Mouse (Mus musculus) midbrain, embryonic 10.5 days (tissue): ENCODE results near the gene Def8. TPM values are rescaled to one million over a fixed set of nuclear protein-coding genes. Genes with fewer than 3 reads are reported as not detected.
"Not testable (repeated sequence)": the region's sequence is repeated elsewhere in the genome, so short reads cannot be mapped to it uniquely, and the experiment has no call there.

ENCODE experiments used
- DNase-seq: peaks from one replicate; pipeline ENCODE4 v3.0.0-alpha.2; 2017; ENCODE audit warnings: low spot score
- H3K27ac ChIP-seq: fragments of 300-500 bp; sonication (generic); replicated peaks from 2 replicates; pipeline ENCODE4 v1.5.1; 2016; ENCODE audit warnings: mild to moderate bottlenecking
- H3K27me3 ChIP-seq: fragments of 300-500 bp; sonication (generic); 2 replicates; pipeline ENCODE4 v1.6.1; 2016; ENCODE audit warnings: low read depth, mild to moderate bottlenecking; ENCODE audit not compliant: poor library complexity, severe bottlenecking
- H3K36me3 ChIP-seq: fragments of 300-500 bp; sonication (generic); 2 replicates; pipeline ENCODE4 v1.6.1; 2016; ENCODE audit warnings: mild to moderate bottlenecking, moderate library complexity
- H3K4me1 ChIP-seq: fragments of 300-500 bp; sonication (generic); 2 replicates; pipeline ENCODE4 v1.6.1; 2016
- H3K4me3 ChIP-seq: fragments of 300-500 bp; sonication (generic); 2 replicates; pipeline ENCODE4 v1.5.1; 2016; ENCODE audit warnings: mild to moderate bottlenecking, moderate library complexity
- H3K9me3 ChIP-seq: fragments of 300-500 bp; sonication (generic); replicated peaks from 2 replicates; pipeline ENCODE4 v1.6.1; 2016; ENCODE audit warnings: mild to moderate bottlenecking
- WGBS: fragments of 180-500 bp; shearing (Covaris S2); methylation state at CpG from one replicate; pipeline ENCODE4 v1.1.7; 2016; 5-methylcytosine and 5-hydroxymethylcytosine counted together
- polyA plus RNA-seq: library from polyadenylated mRNA; unstranded; fragments of >200 nt; fragmentation: Nextera tagmentation; extraction: Ambion mirVana; gene quantifications from 2 replicates; pipeline ENCODE4 v1.2.1, GENCODE M21; 2016

Def8 gene
- polyA plus RNA-seq, 1 experiment from 2014 or later = 42.1 TPM

DNA sequence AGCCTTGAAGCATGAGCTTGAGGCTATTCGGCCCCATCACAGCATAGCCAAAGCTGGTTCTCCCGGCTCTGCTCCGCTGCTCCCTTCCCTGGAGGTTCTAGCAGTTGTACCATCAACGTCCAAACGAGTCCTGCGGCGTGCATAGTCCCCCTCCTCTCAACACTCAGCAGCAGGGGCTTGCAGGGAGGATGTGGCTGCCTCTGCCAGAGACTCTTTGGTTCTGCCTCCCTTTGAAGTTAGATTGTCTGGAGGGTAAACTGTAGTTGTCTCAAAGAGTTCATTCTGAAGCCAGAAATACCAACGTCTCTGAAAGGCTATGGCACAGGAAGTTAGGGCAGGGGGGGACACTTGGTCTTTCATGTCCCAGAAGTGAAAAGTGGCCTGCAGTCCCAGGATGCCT, 18.8 kb upstream of the Def8 start:
- Histone ChIP-seq H3K36me3 (peaks cover 40% of the 10 kb centered on the region), H3K4me1 (peaks cover 34% of the 10 kb centered on the region), H3K27me3 (peaks cover 16% of the 10 kb centered on the region), H3K9me3 (no peaks in the 10 kb centered on the region), H3K4me3 (no peak overlapping the region), H3K27ac (0 out of 2 replicates have a peak overlapping the region, but pooled peaks have one; percentile 23)
- 57% methylated on average over 8 of the region's 8 CpGs for WGBS
- DNase-seq = no peak

- Histone ChIP-seq H3K27me3 (peaks cover 39% of the 10 kb centered on the region), H3K9me3 (no peaks in the 10 kb centered on the region), H3K4me3 (0 out of 2 replicates have a peak within 1 kb of the TSS, but pooled peaks have one; percentile 3), H3K27ac (peak within 1 kb of the TSS; percentile 58), H3K4me1 (peaks cover 56% of the 10 kb centered on the region), H3K36me3 (peaks cover 18% of the 10 kb centered on the region)
- 5% methylated on average over 4 of the region's 4 CpGs for WGBS
- DNase-seq = peak; percentile 77
Observed at GRCm38 (mm10) chr8:123406786-123407185, 16.5 kb upstream of the Def8 start, which contains the start of gene Mc1r. Gene Mc1r, plus strand, starts transcription at chr8:123407107.

DNA sequence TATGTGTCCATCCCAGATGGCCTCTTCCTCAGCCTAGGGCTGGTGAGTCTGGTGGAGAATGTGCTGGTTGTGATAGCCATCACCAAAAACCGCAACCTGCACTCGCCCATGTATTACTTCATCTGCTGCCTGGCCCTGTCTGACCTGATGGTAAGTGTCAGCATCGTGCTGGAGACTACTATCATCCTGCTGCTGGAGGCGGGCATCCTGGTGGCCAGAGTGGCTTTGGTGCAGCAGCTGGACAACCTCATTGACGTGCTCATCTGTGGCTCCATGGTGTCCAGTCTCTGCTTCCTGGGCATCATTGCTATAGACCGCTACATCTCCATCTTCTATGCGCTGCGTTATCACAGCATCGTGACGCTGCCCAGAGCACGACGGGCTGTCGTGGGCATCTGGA, 15.7 kb upstream of the Def8 start:
- H3K27me3 ChIP-seq = peaks cover 47% of the 10 kb centered on the region
- no peaks in the 10 kb centered on the region for H3K9me3 ChIP-seq
- no peak overlapping the region for H3K27ac ChIP-seq
- WGBS = 94% methylated on average over 13 of the region's 13 CpGs
- DNase-seq = no peak
- peaks cover 10% of the 10 kb centered on the region for H3K36me3 ChIP-seq
- H3K4me1 ChIP-seq = peaks cover 65% of the 10 kb centered on the region
- no peak overlapping the region for H3K4me3 ChIP-seq

DNA sequence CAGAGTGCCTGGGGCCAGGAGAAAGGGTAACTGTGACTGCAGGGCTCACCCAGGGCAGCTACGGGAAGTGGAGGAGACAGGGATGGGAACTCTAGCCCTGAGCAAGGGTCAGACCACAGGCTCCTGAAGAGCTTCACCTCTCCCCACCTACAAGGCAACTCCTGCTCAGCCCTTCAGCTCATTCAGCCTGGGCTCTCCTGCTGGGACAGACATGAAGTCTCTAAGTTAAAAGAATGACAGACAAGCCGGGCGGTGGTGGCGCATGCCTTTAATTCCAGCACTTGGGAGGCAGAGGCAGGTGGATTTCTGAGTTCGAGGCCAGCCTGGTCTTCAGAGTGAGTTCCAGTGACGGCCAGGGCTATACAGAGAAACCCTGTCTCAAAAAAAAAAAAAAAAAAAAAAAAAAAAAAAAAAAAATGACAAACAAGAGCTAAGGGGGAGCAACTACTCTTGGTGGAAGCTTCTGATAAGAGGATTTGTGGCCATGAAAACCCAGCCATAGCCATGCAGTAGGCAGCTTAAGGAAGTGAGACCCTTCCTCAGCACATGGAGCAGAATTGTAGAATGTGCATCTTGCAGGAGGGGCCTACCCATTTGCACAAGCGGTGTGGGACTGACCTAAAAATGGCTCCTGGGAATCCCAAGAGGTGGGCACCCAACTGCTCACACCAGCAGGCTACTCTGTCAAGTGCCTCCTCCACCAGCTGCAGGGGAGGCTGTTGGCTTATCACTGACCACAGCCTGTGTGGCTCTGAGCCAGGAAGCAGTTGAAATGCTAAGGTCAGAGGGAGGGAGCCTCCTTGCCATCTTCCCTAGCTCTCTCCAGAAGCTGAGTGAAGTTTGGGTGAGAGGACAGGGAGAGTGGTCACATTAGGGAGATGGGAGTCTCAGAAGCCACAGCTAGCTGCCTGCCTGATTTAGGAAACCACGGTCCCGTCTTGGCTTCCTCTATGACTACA, 14.5 kb upstream of the Def8 start:
- DNase-seq = no peak
- Histone ChIP-seq H3K27ac (peak overlapping the region; percentile 91; the same call in 1 of the 2 replicates), H3K9me3 (no peaks in the 10 kb centered on the region), H3K27me3 (peaks cover 60% of the 10 kb centered on the region), H3K4me3 (peak overlapping the region; percentile 73; the same call in 1 of the 2 replicates), H3K4me1 (peaks cover 77% of the 10 kb centered on the region), H3K36me3 (no peaks in the 10 kb centered on the region)
- 81% methylated on average over 9 of the region's 9 CpGs for WGBS

- H3K9me3 ChIP-seq = no peaks in the 10 kb centered on the region
- DNase-seq = peak; percentile 45
- peaks cover 64% of the 10 kb centered on the region for H3K27me3 ChIP-seq
- H3K4me1 ChIP-seq = peaks cover 74% of the 10 kb centered on the region
- H3K36me3 ChIP-seq = no peaks in the 10 kb centered on the region
- H3K27ac ChIP-seq = peak overlapping the region; percentile 91
- peak overlapping the region; percentile 73 for H3K4me3 ChIP-seq
- 53% methylated on average over 8 of the region's 8 CpGs for WGBS
Observed at GRCm38 (mm10) chr8:123410049-123410587, 13.2 kb upstream of the Def8 start.

- H3K27me3 ChIP-seq = peaks cover 64% of the 10 kb centered on the region
- DNase-seq = no peak
- no peaks in the 10 kb centered on the region for H3K9me3 ChIP-seq
- peak overlapping the region; percentile 73 for H3K4me3 ChIP-seq
- peak overlapping the region; percentile 91 for H3K27ac ChIP-seq
- H3K4me1 ChIP-seq = peaks cover 74% of the 10 kb centered on the region
- H3K36me3 ChIP-seq = no peaks in the 10 kb centered on the region
- 7% methylated on average over 11 of the region's 11 CpGs for WGBS
Observed at GRCm38 (mm10) chr8:123410788-123411187, 12.5 kb upstream of the Def8 start.

DNA sequence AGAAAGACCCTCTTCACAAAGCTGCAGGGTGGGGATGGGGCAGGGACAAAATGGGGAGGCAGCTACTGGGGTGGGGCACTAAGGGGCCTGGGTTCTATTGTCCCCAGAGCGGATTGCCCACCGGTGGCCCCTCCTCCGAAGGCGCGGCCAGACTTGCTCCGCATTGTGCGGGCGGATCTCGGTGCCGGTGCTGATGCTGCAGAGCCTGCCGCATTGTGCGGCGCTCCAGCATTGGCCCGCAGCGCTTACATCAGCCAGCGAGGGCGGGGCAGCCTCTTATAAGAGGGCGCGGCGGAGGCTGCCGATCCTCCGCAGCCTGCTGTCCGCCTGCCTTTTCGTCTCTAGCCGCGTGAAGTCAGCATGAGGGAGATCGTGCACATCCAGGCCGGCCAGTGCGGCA, 12.1 kb upstream of the Def8 start, which contains the start of gene Tubb3:
Gene Tubb3, plus strand, starts transcription at position 179 of the 400 bp plus-strand sequence.
- peaks cover 73% of the 10 kb centered on the region for H3K4me1 ChIP-seq
- no peaks in the 10 kb centered on the region for H3K9me3 ChIP-seq
- H3K36me3 ChIP-seq = no peaks in the 10 kb centered on the region
- H3K4me3 ChIP-seq = peak within 1 kb of the TSS; percentile 73
- WGBS = under 1% methylated on average over 29 of the region's 29 CpGs
- H3K27ac ChIP-seq = peak within 1 kb of the TSS; percentile 91
- peak; percentile 87 for DNase-seq
- peaks cover 64% of the 10 kb centered on the region for H3K27me3 ChIP-seq

DNA sequence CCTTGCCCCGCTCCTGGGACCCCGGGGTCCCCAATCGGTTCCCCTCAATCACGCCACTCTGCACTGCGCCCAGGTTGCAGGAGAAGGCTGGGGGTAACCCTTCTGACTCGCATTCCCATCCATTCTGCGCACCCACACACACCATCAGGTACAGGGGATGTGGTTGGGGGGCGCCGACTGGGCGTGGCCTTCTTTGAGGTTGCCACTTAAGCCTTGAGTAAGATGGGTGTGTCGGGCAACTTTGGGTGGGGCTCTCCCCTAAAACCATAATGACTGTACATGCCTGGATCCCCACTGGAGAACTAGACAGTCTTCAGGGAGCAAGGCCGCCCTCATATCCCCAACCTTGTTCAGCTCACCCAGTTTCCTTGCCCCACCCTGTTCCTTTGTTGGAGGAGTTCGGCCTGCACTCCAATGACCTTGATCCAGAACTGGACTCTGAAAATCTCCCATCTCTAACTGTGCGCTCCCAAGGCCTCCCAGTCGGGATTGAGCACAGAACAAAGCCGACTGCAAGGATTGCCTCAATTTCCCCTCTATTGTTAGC, 11.5 kb upstream of the Def8 start:
- H3K27ac ChIP-seq = peak overlapping the region; percentile 91
- WGBS = 6% methylated on average over 16 of the region's 16 CpGs
- no peaks in the 10 kb centered on the region for H3K9me3 ChIP-seq
- DNase-seq = no peak
- H3K4me3 ChIP-seq = peak overlapping the region; percentile 73
- H3K27me3 ChIP-seq = peaks cover 64% of the 10 kb centered on the region
- peaks cover 72% of the 10 kb centered on the region for H3K4me1 ChIP-seq
- H3K36me3 ChIP-seq = peaks cover 4% of the 10 kb centered on the region

DNA sequence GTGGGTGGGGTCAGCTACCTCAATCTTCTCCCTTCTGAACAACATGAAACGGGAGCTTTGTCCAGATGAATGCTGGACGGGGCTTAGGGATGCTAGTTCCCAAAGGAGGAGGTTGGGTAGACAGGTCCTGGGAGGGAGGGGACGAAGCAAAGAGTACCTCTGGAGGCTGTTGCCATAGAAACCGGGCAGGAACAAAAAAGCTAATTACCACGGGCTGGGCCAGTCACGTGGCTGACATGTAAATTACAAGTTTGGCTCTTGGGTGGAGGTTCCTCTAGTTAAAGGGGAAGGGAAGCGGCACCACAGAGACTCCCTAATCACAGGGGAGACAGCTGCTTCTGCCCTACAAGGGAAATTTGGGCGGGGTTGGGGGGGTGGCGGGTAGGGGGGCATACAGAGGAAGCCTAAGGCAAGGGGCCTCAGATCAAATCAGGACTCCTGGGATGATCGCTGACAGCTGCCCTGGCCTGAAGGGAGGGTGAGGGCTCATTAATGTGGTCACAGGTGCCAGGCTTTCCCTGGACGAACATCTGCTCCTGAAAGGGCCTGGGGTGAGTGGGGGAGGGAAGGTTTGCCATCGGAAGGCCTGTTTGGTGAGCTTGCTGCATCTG, 10.7 kb upstream of the Def8 start:
- Histone ChIP-seq H3K27me3 (peaks cover 64% of the 10 kb centered on the region), H3K4me1 (peaks cover 71% of the 10 kb centered on the region)
- WGBS = 1% methylated on average over 12 of the region's 12 CpGs

GRCm38 (mm10) chr8:123414255-123414654, 9.1 kb upstream of the Def8 start:
- peak; percentile 47 for DNase-seq
- no peaks in the 10 kb centered on the region for H3K9me3 ChIP-seq
- H3K27ac ChIP-seq = peak overlapping the region; percentile 91
- peak overlapping the region; percentile 73 for H3K4me3 ChIP-seq
- peaks cover 27% of the 10 kb centered on the region for H3K36me3 ChIP-seq
- peaks cover 61% of the 10 kb centered on the region for H3K4me1 ChIP-seq
- WGBS = 20% methylated on average over 9 of the region's 9 CpGs
- peaks cover 50% of the 10 kb centered on the region for H3K27me3 ChIP-seq

More for the DNA sequence above, 10.7 kb upstream of the Def8 start:
- Histone ChIP-seq H3K27ac (peak overlapping the region; percentile 91), H3K4me3 (peak overlapping the region; percentile 73), H3K36me3 (peaks cover 11% of the 10 kb centered on the region), H3K9me3 (no peaks in the 10 kb centered on the region)
- DNase-seq = peak; percentile 73

DNA sequence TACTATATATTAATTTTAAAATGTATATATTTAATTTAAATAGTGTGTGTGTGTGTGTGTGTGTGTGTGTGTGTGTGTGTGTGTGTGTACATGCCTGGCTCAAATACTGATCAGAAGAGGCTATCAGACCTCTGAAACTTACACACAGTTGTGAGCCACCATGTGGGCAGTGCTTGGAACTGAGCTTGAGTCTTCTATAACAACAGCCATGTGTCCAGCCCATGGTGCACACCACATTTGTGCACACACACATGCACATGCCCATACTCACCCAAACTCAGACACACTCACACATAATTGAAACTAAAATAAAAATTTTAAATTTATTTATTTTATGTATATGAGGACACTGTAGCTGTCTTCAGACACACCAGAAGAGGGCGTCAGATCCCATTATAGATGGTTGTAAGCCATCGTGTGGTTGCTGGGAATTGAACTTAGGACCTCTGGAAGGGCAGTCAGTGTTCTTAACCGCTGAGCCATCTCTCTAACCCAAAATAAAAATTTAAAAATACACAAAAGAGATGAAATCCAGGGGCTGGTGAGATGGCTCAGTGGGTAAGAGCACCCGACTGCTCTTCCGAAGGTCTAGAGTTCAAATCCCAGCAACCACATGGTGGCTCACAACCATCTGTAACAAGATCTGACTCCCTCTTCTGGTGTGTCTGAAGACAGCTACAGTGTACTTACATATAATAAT, 8.2 kb upstream of the Def8 start:
- Histone ChIP-seq H3K4me1 (peaks cover 52% of the 10 kb centered on the region), H3K27me3 (peaks cover 41% of the 10 kb centered on the region), H3K4me3 (peak overlapping the region; percentile 73; the same call in 1 of the 2 replicates), H3K36me3 (peaks cover 36% of the 10 kb centered on the region)
- 82% methylated on average over 5 of the region's 5 CpGs for WGBS
- DNase-seq, H3K9me3 ChIP-seq, H3K27ac ChIP-seq: not testable (repeated sequence)
